Mouse (Mus musculus) heart, adult 2 months (tissue): ENCODE results near the gene Apol8.

Experiments
- CTCF ChIP-seq: fragments of 200-600 bp; IDR thresholded peaks from 2 replicates; pipeline ENCODE4 v1.8.1; 2022; ENCODE audit warnings: antibody characterized with exemption, mild to moderate bottlenecking, moderate library complexity
- POLR2A ChIP-seq: fragments of 200-500 bp; IDR thresholded peaks from 2 replicates; pipeline ENCODE4 v1.6.1; 2011; ENCODE audit warnings: mild to moderate bottlenecking, low read depth, low read length, control low read depth; ENCODE audit not compliant: insufficient read depth

DNA sequence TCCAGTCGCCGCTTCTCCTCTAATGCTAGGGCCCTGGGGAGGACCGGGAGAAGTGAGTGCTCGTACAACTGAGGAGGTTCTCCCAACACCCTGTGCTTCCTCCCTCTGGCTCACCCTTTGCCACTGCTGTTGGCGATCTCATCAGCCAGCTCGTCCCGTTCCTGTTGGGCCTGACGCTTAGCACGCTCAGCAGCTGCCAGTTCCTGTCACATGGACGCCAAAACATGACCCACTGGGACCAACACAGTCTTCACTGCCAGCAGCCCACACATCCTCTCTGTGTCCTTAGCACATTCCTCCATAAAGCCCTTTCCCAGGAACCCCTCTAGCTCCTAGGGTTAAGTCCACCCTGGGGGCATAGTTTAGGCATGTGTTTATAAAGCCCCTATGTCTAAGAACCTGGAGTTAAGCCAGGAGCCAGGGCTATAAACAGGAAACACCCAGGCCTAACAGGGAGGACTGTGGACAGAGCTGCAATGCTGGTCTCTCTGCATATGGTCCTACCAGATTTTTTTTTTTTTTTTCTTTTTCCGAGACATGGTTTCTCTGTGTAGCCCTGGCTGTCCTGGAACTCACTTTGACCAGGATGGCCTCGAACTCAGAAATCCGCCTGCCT lies 7.7 kb upstream of the Apol8 start:
- 0 out of 2 replicates have a peak, but pooled peaks have one; percentile 19 for TF ChIP-seq POLR2A
- no peak for TF ChIP-seq CTCF
